Mouse (Mus musculus) kidney, adult 8-10 months (tissue): ENCODE data around the gene Tmem273.

ENCODE experiments used
- DNase-seq, 2 experiments: peaks; one replicate each; pipeline ENCODE4 v3.0.0; 2022

The Tmem273 gene

DNA sequence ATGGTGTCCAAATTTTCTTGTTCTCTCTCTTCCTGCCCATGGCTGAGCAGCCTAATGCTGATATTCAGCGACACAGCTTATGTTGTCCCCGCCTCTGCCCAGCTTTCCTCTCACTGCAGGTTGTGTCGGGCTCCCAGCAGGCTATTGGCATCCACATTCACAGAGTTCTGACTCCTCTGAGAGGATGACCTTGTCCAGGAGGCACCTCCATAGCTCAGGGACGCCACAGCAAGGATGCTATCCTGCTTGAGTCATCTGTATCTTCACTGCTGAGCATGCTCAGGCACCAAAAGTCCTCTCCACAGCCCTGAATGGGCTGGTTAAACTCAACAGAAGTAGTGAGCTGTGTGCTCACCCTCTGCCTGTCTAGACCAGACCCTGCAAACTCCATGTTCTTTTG is 29.2 kb downstream of the Tmem273 start:
- DNase-seq, result no peak

DNA sequence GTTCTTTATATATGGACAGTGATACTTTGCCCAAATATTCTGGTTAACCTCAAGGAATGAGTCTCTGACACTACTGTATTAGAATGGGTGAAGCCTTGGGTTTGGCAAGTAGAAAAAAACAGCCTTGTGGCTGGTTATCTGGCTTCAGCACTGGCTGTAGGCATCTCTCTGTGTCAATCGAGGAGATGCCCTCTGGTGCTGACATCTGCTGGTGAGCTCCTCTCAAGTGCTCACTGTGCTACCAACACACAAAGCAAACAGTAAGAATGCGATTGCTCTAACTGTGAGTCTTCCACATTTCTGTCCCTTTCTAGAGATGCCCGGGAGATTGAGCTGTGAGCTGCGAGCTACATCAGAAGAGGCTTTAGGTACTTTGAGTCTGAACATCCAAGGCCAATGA is 30.8 kb downstream of the Tmem273 start:
- DNase-seq, result no peak

DNA sequence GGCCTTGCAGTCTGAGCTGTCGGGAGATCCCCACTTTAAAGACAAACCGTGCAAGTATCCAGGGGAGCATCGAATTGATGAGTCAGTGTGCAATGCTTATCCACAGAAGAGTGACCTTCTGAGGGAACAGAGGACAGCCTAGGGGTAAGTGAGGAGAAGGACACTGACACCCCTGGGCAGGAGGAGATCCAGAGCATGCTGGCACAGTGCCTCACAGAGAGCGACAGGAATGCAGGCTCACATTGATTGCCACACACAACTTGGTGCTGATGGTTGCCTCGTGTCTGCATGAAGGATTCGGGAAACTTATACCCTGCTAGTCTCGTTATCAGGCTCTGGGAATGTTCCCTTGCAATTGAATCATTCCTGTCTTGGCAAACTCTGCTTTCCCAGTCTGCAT is 31.5 kb downstream of the Tmem273 start:
- DNase-seq, result no peak

GRCm38 (mm10) chr14:32819297-32819696 is 33.5 kb downstream of the Tmem273 start:
- DNase-seq, result peak; percentile 8 to 24

GRCm38 (mm10) chr14:32822812-32823211 is 37.0 kb downstream of the Tmem273 start:
- no peak for DNase-seq

- DNase-seq, result no peak
Observed at GRCm38 (mm10) chr14:32823861-32824260, 38.1 kb downstream of the Tmem273 start.

DNA sequence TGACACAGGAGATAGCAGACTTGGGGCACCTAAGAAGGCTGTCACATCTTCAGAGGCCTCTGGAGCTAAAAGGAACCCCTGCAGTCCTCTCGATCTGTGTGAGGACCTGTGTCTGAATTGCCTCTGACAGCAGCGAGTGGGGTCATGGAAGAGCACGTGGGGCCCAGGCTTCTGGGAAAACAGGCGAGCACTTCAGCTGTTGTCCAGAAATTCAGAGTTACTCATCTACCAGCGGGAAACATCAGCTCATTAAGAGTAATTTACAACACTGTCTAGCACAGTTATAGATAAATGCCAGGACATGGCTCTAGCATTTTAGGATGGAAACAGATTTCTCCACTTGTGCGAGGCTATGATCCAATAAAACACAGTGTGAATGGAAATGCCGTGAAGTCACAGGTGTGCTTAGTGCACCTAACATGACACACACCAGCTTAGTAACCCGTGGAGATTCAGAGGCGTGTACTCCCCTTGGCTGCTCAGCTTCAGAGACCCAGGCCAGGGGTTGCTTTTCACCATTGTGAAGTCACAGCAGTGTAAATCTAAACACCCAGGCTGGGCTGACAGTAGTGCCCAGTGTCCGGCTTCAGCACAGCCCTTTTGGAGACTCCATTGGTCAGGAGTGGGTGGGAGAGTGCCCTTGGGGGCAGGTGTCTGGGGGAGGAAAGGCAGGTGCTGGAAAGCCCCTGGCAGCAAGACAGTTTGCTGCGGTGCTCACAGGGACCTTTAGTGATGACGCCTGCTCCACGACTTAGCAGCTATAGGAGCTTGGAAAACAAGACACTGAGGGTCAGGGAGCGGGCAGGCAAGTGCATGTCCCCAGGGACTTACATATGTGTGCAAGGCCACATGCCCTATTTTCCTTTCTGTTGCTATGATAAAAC is 38.7 kb downstream of the Tmem273 start:
- no peak for DNase-seq

DNA sequence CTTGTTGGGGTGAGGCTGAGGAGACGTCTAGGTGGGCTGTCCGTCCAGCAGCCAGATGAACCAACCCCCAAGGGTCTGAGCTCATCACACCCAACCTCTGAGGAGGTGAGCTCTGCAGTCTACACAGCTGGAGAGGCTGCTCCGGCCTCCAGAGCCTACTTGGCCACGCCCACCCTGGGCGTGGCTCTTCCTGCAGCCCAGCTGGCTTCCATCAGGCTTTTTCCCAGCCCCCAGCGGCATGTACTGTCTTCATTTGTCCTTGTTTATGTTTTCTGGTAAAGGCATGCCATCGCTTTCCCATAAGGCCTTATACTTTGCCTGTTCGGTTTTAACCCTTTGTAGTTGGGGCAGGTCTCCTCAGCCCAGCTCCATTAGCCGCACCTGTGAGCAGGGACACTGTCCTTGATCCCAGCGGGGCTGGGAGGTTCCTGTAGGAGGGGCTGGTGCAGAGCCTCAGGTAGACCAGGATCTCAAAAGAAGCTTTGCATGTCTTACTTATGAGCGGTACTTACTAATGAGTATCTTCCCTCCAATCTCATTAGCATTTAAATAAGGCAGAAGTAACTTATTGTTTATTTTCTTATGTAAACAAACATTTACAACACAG is 39.8 kb downstream of the Tmem273 start:
- DNase-seq, result peak; percentile 17 to 52

- peak in 1 of 2 experiments; percentile 8 for DNase-seq
Observed at GRCm38 (mm10) chr14:32827165-32827564, 41.4 kb downstream of the Tmem273 start.

DNA sequence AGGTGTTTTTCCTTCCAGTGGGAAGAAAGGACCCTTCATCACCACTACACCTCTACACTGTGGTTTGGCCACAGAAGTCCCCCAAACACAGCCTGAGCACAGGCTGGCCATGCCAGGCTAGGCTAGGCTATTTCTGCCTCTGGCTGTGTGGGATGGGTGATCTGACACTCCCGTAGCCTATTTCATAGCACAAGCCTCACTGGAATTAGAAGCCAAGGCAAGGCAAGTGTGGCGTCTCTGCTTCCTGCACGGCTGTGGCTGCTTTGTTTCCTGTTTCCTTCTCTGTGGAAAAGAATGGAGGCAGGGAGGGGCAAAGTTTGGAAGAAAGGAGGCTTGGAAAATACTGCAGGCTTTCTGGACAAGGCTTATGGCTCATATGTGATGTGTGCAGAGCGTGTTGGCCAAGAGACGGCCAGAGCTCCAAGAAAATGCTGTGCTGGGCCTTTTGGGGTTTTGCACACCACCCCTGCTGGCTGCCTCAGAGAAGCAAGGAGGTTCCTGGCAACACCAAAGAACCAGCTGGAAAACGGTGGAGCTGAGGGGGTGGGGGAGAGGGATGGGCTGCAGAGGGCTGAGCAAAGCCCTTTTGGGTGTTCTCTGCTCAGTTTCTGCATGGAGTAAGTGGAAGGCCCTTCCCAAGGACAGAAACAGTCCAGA is 42.4 kb downstream of the Tmem273 start:
- DNase-seq, result peak in 1 of 2 experiments; percentile 24

- no peak for DNase-seq
Observed at GRCm38 (mm10) chr14:32833847-32834246, 48.1 kb downstream of the Tmem273 start, which contains the start of gene Fam170b. Gene Fam170b (plus strand): TSS chr14:32833962.

DNA sequence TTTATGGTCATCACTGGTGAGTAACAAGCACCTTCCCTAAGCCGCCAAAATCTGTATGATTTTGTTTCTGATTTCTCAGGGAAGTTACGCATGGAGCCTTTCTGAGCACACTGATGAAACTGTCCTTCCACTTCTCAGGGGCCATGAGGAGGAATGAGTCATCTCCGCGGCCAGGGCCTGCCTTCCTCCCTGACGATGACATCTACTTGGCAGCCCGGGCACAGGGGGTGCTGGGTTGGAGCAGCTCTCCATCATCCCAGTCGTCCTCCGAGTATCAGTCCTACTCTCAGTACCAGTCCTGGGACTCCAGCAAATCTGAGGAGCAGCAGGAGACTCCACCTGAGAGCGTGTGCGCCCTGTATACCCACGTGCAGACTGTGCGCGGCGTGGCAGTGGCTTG is 49.4 kb downstream of the Tmem273 start:
- DNase-seq, result no peak

GRCm38 (mm10) chr14:32835596-32835995 is 49.8 kb downstream of the Tmem273 start:
- DNase-seq, result no peak

DNA sequence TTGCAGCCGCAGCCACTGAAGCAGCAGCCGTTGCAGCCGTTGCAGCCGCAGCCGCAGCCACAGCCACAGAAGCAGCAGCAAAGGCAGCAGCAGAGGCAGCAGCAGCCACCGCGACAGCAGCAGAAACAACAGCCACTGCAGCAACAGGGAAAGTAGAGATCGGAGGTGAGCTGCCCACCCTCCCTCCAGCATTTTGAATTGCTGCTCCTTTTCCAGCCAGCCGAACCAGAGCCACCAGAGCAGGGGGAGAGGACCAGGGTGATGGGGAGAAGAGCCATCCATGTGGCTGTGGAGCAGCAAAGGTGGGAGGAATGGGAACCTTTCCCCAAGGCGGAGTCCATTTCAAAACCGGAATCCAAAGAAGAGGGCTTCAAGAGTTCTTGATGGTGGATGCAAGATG is 50.4 kb downstream of the Tmem273 start:
- no peak for DNase-seq

DNA sequence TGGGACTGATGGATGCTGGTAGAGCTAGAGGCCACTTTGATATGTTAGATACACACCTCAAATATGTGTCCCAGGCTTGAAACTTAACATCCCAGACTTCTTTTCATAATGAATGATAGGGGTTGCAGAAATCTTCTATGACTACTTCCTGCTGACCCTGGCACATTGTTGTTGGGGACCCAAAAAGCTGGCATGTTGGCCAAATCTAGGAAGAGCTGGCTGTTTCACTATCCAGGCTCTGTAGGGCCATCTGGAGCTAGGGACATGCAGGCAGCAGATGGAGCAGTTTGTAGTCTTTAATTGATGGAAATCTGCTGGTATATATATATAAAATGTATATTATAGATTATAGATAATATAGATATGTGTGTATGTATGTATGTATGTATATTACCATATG is 56.3 kb downstream of the Tmem273 start:
- no peak for DNase-seq

DNA sequence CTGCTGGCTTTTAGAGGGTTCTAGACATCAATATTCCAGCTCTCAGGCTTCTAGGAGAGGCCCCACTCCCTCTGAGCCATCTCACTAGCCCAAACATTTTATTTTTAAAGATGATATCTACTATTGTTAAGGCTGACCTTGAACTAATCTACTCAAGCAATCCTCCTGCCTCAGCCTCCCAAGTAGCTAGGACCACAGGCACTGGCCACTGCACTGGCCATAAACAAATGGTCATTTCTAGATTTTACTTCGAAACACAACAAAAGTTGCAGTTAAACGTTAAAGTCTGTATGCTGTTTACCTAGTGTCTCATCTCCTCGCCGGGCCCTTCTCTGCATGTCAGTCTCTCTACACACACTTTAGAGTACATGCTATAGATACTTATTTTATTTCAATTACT is 68.3 kb downstream of the Tmem273 start:
- no peak for DNase-seq

DNA sequence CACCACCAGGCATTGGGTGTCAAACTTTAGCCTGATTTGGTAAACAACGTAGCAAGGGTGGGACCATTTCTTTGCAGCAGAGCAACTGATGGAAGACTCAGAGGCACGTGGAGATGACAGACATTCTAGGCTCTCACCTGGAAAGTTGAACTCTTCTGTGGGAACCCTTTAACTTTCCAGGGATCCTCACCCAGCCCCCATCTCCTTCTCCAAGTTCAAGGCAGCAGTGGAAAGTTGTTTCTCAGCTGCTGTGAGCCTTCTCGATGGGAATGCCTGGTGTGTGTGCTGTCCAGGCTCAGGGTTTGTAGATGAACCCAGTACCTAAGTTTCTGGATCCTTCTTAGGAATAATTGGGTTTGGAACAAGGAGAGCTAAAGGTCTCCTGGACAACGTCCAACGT is 70.5 kb downstream of the Tmem273 start:
- DNase-seq, result no peak

DNA sequence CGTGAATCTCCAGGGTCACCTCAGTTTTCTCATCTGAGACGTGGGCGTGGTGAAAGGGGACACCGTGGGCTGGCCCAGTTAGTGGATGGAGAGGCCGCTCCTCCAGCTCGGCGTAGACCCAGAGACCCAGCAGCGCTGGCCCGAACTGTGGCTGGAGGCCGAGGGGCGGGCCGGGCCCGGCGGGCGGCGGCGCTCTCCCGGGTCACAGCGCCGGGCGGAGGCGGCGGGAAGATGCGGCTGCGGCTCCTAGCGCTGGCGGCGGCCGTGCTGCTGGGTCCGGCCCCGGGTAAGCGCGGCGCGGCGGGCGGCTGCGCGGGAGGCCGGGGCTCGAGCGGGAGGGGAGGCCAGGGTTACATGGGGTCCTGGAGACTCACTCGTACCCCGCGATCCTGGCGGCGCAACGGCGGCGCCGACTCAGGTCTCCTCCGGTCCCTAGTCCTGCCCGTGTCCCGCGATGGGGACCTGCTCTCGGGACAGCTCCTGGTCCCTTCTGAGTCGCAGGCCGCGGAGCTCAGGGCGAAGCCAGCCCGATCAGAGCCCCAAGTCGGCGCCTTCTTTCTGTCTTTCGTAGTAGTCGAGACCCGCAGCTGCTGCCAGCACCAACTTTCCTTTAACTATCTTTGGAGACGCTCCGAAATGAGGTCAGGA is 71.0 kb downstream of the Tmem273 start, which contains the start of gene Vstm4:
Gene Vstm4 (plus strand): TSS at position 76 of the 648 bp plus-strand sequence.
- DNase-seq, result peak; percentile 28 to 35

GRCm38 (mm10) chr14:32858361-32858760 is 72.6 kb downstream of the Tmem273 start:
- no peak for DNase-seq

- no peak for DNase-seq
Observed at GRCm38 (mm10) chr14:32858941-32859510, 73.3 kb downstream of the Tmem273 start.

DNA sequence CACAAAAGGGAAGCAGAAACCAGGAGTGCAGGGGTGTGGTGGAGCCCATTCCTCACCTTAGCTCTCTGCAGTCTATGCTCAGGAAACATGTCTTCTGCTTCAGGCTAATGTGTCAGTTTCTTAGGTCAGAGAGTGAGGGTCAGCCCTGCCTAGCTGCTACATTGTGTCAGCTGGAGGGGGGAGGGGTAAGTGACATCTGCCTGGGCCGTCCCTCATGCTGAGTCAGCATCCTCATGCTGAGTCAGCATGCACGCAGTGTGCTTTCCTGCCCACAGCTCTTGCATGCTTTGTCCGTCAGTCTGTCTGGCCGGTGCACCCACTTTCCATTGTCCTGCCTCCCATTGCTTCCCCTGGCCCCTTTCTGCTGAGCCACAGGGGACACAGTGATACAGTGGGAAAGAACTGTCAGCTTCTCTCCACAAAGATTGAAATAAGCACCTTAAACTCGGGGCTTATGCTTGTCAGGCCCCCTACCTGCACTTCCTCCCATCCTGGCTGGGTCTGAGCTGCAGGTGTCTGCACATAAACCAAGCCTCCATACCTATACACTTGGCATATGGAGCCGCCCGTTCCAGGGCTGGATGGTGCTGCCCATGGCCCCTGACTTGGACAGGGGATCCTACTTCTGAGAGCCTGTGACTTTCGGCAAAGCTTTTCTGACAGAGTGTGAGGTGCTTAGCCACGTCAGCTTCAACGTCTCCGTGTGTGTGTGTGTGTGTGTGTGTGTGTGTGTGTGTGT is 74.2 kb downstream of the Tmem273 start:
- DNase-seq, result no peak

- peak; percentile 14 to 20 for DNase-seq
Observed at GRCm38 (mm10) chr14:32861149-32861581, 75.4 kb downstream of the Tmem273 start.
